Mouse (Mus musculus): ENCODE measurements around the gene Slc7a7.

The Slc7a7 gene

GRCm38 (mm10) chr14:54432837-54433830, 15.6 kb upstream of the Slc7a7 start:
- in situ Hi-C loops (cut with MboI; ENCODE audit: low sequenced_read_pairs), result no loop called here

- in situ Hi-C loops (cut with MboI; ENCODE audit: low sequenced_read_pairs), result no loop called here
Measured at GRCm38 (mm10) chr14:54432078-54432836, 14.7 kb upstream of the Slc7a7 start.

GRCm38 (mm10) chr14:54431334-54432077, 13.9 kb upstream of the Slc7a7 start, which contains the start of gene Mmp14:
TSS of gene Mmp14 (plus strand) at chr14:54431612.
- in situ Hi-C loops (cut with MboI; ENCODE audit: low sequenced_read_pairs), result no loop called here

DNA sequence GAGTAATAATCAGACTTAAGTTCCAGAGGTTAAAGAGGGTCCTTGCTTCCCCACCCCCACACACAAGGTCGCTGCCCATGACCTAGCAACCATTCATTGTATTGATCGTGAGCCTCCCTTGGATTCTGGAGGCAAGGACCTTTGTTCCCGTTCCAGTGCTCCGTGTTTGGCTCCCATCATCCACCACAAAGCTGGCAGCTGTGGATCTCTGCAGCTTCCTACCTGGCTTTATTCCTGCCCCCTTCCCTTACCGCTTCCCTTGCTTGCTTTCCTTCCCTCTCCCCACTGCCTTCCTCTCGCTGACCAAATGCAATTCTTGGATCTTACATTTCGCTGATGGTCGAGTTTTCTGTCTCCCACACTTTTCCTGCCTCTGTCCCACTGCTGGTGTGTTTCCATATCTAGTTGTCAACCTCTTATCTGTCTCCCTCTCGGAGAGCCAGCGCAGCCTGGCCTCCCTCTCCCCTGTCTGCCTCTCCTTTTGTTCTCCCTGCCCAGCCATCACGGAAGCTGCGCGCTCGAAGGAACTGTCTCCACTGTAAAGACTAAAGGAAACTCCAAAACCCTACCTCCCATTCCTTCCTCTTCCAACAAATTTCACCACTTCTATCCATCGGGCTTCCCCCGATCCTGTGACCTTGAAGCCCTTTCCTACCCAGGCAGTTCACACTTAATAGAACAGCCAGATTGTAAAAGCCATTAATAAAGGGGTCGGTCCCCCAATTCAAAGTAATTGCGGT, 13.0 kb upstream of the Slc7a7 start:
- in situ Hi-C loops (cut with MboI; ENCODE audit: low sequenced_read_pairs), result no loop called here

GRCm38 (mm10) chr14:54429332-54430093, 11.9 kb upstream of the Slc7a7 start:
- in situ Hi-C loops (cut with MboI; ENCODE audit: low sequenced_read_pairs), result no loop called here

- in situ Hi-C loops (cut with MboI; ENCODE audit: low sequenced_read_pairs), result no loop called here
Measured at GRCm38 (mm10) chr14:54428421-54428820, 10.8 kb upstream of the Slc7a7 start.

- in situ Hi-C loops (cut with MboI; ENCODE audit: low sequenced_read_pairs), result no loop called here
Measured at GRCm38 (mm10) chr14:54427696-54428095, 10.1 kb upstream of the Slc7a7 start.

DNA sequence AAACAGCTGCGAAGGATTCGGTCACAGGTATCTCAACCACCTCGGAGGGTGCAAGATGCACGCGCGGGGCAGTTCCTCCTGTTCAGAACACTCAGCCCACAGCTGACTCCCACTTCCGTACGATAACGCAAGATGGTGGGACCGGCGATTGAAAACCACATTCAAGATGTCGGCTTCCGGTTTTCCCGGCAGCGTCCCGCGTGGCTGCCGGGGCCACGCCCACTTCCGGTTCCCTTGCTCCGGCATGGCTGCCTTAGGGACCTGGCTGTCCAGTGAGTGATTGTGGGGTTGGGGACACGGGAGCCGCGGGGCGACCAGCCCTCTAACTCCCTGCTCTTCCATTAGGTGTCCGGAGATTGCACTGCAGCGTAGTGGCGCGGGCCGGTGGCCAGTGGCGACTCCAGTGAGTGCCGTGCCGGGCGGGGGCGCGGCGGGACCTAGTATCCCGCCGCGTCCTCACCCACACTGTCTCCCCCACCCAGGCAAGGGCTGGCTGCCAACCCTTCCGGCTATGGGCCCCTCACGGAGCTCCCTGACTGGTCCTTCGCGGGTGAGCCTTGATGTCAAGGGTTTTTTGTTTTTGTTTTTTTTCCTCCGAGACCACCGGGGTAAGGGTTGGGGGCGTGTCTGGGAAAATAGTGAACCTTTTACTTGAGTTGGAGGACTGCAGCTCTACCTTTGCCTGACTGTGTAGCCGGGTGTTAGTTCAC, 9.3 kb upstream of the Slc7a7 start, which contains the start of gene Mrpl52:
Gene Mrpl52 (plus strand): TSS at position 221 of the 710 bp plus-strand sequence.
- in situ Hi-C loops (cut with MboI; ENCODE audit: low sequenced_read_pairs), result no loop called here

DNA sequence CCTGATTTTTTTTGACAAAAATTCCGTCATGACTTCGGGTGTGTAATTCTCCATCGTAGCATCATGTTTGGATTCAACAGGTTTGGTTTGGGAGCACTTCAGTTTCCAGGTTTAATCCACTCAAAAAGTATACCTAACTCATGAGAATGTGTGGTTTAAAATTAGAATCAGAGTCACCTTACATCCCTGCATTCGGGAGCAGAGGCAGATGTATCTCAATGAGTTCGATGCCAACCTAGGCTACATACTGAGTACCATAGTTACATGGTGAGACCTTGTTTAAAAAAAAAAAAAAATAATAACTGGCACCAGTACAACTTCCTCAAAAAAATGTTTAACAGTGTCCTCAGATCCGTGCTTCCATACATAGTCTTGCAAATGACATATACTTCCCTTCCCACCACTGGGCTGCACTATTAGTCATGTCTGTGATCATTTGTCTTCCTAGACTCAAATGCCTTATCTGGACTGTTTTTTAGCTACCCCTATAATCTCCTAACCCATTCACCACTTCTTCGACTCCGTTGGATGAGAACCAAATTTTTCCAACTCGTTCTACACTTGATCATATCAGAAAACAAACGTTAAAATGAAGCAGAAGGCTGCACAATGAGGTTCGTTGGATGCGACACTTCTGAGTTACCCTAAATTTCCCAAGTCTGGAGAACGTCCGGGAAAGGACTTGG, 8.6 kb upstream of the Slc7a7 start:
- in situ Hi-C loops (cut with MboI; ENCODE audit: low sequenced_read_pairs), result no loop called here

DNA sequence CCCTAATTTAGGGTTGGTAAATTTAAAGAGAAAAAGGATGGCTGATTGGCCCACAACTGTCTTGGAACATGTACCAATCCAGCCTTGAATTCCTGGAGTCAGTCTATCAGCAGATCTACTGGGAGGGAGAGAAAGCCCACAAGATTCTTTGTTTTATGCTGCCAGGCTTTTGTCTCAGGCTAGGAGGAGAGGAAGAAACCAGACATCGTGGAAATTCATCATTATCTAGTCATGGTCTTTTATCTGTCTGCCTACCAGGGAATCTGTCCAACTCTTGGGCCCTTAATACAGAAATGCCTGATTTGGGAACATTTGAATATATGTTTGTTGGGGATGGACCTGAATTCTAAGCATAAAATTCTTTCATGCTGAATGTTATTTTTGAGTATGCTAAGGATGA, 8.0 kb upstream of the Slc7a7 start:
- in situ Hi-C loops (cut with MboI; ENCODE audit: low sequenced_read_pairs), result no loop called here

DNA sequence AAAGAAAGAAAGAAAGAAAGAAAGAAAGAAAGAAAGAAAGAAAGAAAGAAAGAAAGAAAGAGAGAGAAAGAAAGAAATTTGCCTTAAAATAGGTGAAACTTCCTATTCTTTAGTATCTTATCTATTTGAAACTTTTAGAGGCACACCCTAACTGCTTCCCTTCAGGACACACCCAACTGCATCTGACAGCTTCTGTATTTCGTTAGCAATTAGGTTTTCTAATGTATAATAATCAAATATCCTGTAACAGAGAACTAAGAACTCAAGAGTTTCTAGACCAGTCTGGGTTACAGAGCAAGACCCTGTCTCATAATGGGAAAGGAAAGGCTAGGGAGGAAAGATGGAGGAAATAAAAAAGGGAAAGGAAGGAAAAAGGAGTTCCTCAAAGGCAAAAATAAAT, 7.1 kb upstream of the Slc7a7 start:
- in situ Hi-C loops (cut with MboI; ENCODE audit: low sequenced_read_pairs), result loop anchor here (25.0 kb wide), 1 partner anchor 187 kb away; no protein-coding TSS in a partner anchor

GRCm38 (mm10) chr14:54423406-54423805, 5.8 kb upstream of the Slc7a7 start:
- in situ Hi-C loops (cut with MboI; ENCODE audit: low sequenced_read_pairs), result loop anchor here (25.0 kb wide), 1 partner anchor 186 kb away; no protein-coding TSS in a partner anchor

DNA sequence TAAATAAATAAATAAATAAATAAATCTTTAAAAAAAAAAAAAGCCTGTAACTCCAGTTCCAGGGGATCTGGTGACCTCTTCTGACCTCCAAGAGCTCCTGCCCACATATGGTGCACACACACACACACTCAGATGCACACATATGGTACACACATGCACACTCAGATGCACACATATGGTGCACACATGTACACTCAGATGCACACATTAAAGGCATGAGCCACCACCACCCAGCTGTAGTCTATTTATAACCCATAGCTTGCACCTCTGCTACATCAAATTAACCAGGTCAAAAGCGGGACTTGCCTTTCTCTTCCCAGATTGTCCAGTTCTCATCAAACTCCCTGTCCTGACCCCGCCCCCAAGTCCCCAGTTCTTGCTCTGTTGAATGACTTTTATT, 3.4 kb upstream of the Slc7a7 start:
- in situ Hi-C loops (cut with MboI; ENCODE audit: low sequenced_read_pairs), result loop anchor here (25.0 kb wide), 1 partner anchor 184 kb away; no protein-coding TSS in a partner anchor

DNA sequence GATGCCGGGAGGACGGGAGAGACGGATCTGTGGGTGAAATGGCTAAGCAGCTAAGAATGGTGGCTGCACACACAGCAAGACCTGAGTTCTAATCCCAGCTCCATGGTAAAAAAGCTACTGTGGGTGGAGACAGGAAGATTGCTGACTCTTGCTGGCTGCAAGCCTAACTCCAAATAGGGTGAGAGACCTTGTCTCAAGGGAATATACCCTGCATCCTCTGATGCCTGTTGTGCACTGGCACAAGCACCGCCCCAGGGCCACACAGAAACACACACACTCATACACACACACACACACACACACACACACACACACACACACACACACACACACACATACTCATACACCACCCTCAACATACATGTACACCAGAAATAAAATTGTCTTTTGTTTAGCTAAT, 750 bp downstream of the Slc7a7 start:
- in situ Hi-C loops (cut with MboI; ENCODE audit: low sequenced_read_pairs), result loop anchor here (25.0 kb wide), 1 partner anchor 180 kb away; no protein-coding TSS in a partner anchor

- in situ Hi-C loops (cut with MboI; ENCODE audit: low sequenced_read_pairs), result loop anchor here (25.0 kb wide), 1 partner anchor 179 kb away; no protein-coding TSS in a partner anchor
Measured at GRCm38 (mm10) chr14:54416229-54416775, 1.3 kb downstream of the Slc7a7 start.

DNA sequence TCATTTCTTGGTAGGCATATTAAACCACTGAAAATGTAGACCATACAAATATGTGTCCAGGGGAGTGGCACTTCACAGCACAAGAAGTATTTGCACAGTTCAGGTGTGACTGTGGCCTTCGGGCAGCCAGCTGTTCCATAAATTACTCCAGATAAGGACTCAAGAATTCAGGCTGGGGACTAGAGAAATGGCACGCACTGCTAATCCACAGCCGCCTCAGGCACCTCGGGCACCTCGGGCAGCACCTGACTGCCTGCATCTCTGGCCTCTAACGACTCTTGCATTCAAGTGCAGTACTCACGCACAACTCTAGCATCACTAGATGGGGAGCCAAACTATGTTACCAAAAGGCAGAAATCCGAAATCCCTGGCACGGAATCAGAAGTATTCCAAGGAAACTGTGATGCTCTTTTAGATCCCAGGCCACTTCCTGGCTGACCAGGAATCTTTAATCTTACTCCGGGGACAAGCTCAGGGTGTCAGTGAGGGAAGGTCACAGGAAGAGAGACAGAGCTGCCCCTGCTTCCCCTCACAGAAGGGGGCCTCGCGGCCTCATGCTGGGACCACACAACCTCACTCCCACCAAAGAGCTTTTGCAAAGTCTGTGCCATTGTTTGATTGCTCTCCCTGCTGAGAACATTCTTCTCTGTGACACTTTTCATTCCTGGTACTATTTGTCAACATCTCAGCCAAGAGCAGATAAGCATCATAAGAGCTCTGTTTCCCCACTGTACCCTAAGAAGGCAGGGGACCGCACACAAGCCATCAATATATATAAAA, 2.1 kb downstream of the Slc7a7 start:
- in situ Hi-C loops (cut with MboI; ENCODE audit: low sequenced_read_pairs), result loop anchor here (25.0 kb wide), 1 partner anchor 178 kb away; no protein-coding TSS in a partner anchor
